Comparison of ENCODE assay signal across 8 mouse cellular contexts in the genomic region with DNA sequence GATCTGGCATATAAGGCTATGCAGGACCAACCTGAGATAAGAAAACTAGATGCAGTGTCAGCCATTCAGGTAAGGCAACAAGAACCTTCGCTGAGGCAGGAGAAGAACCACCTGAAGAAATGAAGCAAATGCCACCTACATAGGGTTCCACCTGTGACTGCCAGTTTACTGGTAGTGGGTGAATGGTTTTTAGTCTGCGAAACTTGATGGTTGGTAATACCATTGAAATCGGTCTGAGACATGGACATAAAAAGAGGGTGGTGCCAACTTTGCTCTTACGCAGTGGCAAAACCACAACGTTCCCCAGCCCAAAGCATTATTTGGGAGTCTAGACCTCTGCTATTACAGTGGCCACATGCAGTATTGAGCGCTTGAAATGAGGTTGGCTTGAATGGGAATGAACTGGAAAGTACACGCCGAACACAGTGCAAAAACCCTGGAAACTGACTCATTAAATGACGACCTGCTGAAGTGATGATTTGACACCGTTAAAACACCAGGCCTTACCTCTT. TPM values are rescaled to one million over a fixed set of nuclear protein-coding genes. Genes with fewer than 3 reads are reported as not detected.
DNase-seq lines count a peak whose midpoint lies in the region; ATAC-seq and TF ChIP-seq lines count a peak whose summit lies in the region.
"Had no signal": no experiment of that assay in that cellular context is flagged by ENCODE, and none has a peak within 500 bp of the region (broad histone marks: within the 10 kb centered on the region; RNA-seq: fewer than 3 reads in every experiment).

No protein-coding gene starts in this region.

- H3K4me2 ChIP-seq in midbrain, postnatal 0 days (ENCODE audit: low read depth, low read length, poor library complexity, severe bottlenecking) = no peak overlapping the region; the same call in 1 of the 2 replicates
- peak overlapping the region; percentile 66; the same call in 1 of the 2 replicates for H3K4me2 ChIP-seq in forebrain, embryonic 11.5 days (ENCODE audit: low read depth, low read length, severe bottlenecking)
- H3K4me2 ChIP-seq in liver, embryonic 12.5 days = peak overlapping the region; percentile 86

- peaks cover 21% of the 10 kb centered on the region for H3K4me1 ChIP-seq in midbrain, embryonic 10.5 days
- H3K4me1 ChIP-seq in midbrain, postnatal 0 days (ENCODE audit: insufficient read depth, low read length) = peaks cover 12% of the 10 kb centered on the region; the same call in 1 of the 2 replicates
- H3K4me1 ChIP-seq in forebrain, embryonic 11.5 days (replicated peaks; ENCODE audit: control insufficient read depth, insufficient read depth, low read length) = peaks cover 2% of the 10 kb centered on the region; the same call in 1 of the 2 replicates
- peaks cover 73% of the 10 kb centered on the region for H3K4me1 ChIP-seq in liver, embryonic 12.5 days

- 93% methylated on average over 10 of the region's 10 CpGs for WGBS in midbrain, embryonic 10.5 days
- WGBS in midbrain, postnatal 0 days = 95% methylated on average over 10 of the region's 10 CpGs
- WGBS in forebrain, embryonic 11.5 days = 93% methylated on average over 10 of the region's 10 CpGs
- WGBS in liver, embryonic 12.5 days (ENCODE audit: insufficient replicate concordance) = 68% methylated on average over 10 of the region's 10 CpGs

- ATAC-seq in midbrain, postnatal 0 days (ENCODE audit: low FRiP score) = no peak
- ATAC-seq in forebrain, embryonic 11.5 days (replicated peaks; ENCODE audit: low FRiP score) = no peak
- ATAC-seq in liver, embryonic 12.5 days = no peak
- ATAC-seq: inflammation-experienced regulatory T-cells, adult 6 months had no signal

- H3K9ac ChIP-seq in midbrain, postnatal 0 days (replicated peaks; ENCODE audit: low read length, poor library complexity, severe bottlenecking) = no peak overlapping the region
- H3K9ac ChIP-seq in forebrain, embryonic 11.5 days (ENCODE audit: low read length) = no peak overlapping the region; the same call in 1 of the 2 replicates
- peak overlapping the region; percentile 94 for H3K9ac ChIP-seq in liver, embryonic 12.5 days

- no peak for TF ChIP-seq CTCF in midbrain, postnatal 0 days (IDR thresholded peaks at IDR 0.05)

- H3K36me3 ChIP-seq in midbrain, embryonic 10.5 days = peaks cover 34% of the 10 kb centered on the region
- no peaks in the 10 kb centered on the region; the same call in 1 of the 2 replicates for H3K36me3 ChIP-seq in midbrain, postnatal 0 days (ENCODE audit: insufficient read depth, low read length)
- H3K36me3 ChIP-seq in forebrain, embryonic 11.5 days (ENCODE audit: control insufficient read depth, insufficient read depth, low read length) = no peaks in the 10 kb centered on the region; the same call in 1 of the 2 replicates
- peaks cover 21% of the 10 kb centered on the region for H3K36me3 ChIP-seq in liver, embryonic 12.5 days

- no peak overlapping the region for H3K27ac ChIP-seq in midbrain, embryonic 10.5 days (replicated peaks)
- no peak overlapping the region for H3K27ac ChIP-seq in midbrain, postnatal 0 days (ENCODE audit: low read depth, low read length)
- no peak overlapping the region for H3K27ac ChIP-seq in forebrain, embryonic 11.5 days (ENCODE audit: low read depth, low read length)
- H3K27ac ChIP-seq in liver, embryonic 12.5 days = peak overlapping the region; percentile 90

- no peaks in the 10 kb centered on the region for H3K9me3 ChIP-seq in midbrain, embryonic 10.5 days (replicated peaks)
- no peaks in the 10 kb centered on the region for H3K9me3 ChIP-seq in midbrain, postnatal 0 days (ENCODE audit: low read length)
- no peaks in the 10 kb centered on the region for H3K9me3 ChIP-seq in forebrain, embryonic 11.5 days (ENCODE audit: control insufficient read depth, low read length)
- H3K9me3 ChIP-seq in liver, embryonic 12.5 days (replicated peaks) = no peaks in the 10 kb centered on the region

- DNase-seq in midbrain, embryonic 10.5 days (ENCODE audit: low spot score) = no peak
- no peak for DNase-seq in midbrain, postnatal 0 days (ENCODE audit: low spot score)
- no peak for DNase-seq in forebrain, embryonic 11.5 days (ENCODE audit: low spot score)
- DNase-seq in layer of hippocampus, postnatal 10 days (ENCODE audit: low spot score in 2 of 2) = no peak
- DNase-seq in right cerebral cortex, postnatal 25 days = no peak
- DNase-seq in adrenal gland, postnatal 36 days = no peak

- H3K4me3 ChIP-seq in midbrain, embryonic 10.5 days = peak overlapping the region; percentile 98
- no peak overlapping the region for H3K4me3 ChIP-seq in midbrain, postnatal 0 days (ENCODE audit: low read depth, low read length)
- no peak overlapping the region for H3K4me3 ChIP-seq in forebrain, embryonic 11.5 days (ENCODE audit: low read depth, low read length)
- H3K4me3 ChIP-seq in liver, embryonic 12.5 days = peak overlapping the region; percentile 93

- H3K27me3 ChIP-seq in midbrain, embryonic 10.5 days (ENCODE audit: low read depth, poor library complexity, severe bottlenecking) = no peaks in the 10 kb centered on the region
- no peaks in the 10 kb centered on the region for H3K27me3 ChIP-seq in midbrain, postnatal 0 days (ENCODE audit: insufficient read depth, low read length)
- H3K27me3 ChIP-seq in forebrain, embryonic 11.5 days (ENCODE audit: control insufficient read depth, insufficient read depth, low read length) = no peaks in the 10 kb centered on the region
- H3K27me3 ChIP-seq in liver, embryonic 12.5 days (replicated peaks) = no peaks in the 10 kb centered on the region

RNA-seq across cellular contexts. Expression of gene Cpsf2, which starts 1.7 kb away (rescaled TPM):
- polyA plus RNA-seq in midbrain, embryonic 10.5 days (2016; fragmentation: Nextera tagmentation; extraction: Ambion mirVana) = 38.9 and 39.5 TPM in 2 replicates
- 28.0 and 28.5 TPM in 2 replicates for total RNA-seq in midbrain, postnatal 0 days (2014; rRNA removed)
- 25.2 and 25.5 TPM in 2 replicates for polyA plus RNA-seq in midbrain, postnatal 0 days (2015; fragmentation: Nextera tagmentation; extraction: Ambion mirVana)
- 45.0 and 46.1 TPM in 2 replicates for polyA plus RNA-seq in forebrain, embryonic 11.5 days (2014; fragmentation: Nextera tagmentation; extraction: Ambion mirVana)
- 28.9 and 29.3 TPM in 2 replicates for polyA plus RNA-seq in liver, embryonic 12.5 days (2016; fragmentation: Nextera tagmentation; extraction: Ambion mirVana)
- 10 to 100 TPM; 35.9 to 36.7 TPM for total RNA-seq in layer of hippocampus, postnatal 10 days (2021)
- 10 to 100 TPM; 36.3 to 41.6 TPM for total RNA-seq in adrenal gland, postnatal 36 days (2021)

RNA-seq across cellular contexts. Expression of gene Atxn3, which starts 19.4 kb away (rescaled TPM):
- polyA plus RNA-seq in midbrain, embryonic 10.5 days (2016; fragmentation: Nextera tagmentation; extraction: Ambion mirVana) = 14.4 and 16.2 TPM in 2 replicates
- total RNA-seq in midbrain, postnatal 0 days (2014; rRNA removed) = 12.4 and 13.4 TPM in 2 replicates
- 7.6 and 8.0 TPM in 2 replicates for polyA plus RNA-seq in midbrain, postnatal 0 days (2015; fragmentation: Nextera tagmentation; extraction: Ambion mirVana)
- polyA plus RNA-seq in forebrain, embryonic 11.5 days (2014; fragmentation: Nextera tagmentation; extraction: Ambion mirVana) = 15.6 and 18.5 TPM in 2 replicates
- polyA plus RNA-seq in liver, embryonic 12.5 days (2016; fragmentation: Nextera tagmentation; extraction: Ambion mirVana) = 12.4 and 15.3 TPM in 2 replicates
- total RNA-seq in layer of hippocampus, postnatal 10 days (2021) = 10 to 100 TPM; 20.4 to 21.9 TPM
- 10 to 100 TPM; 20.0 to 22.5 TPM for total RNA-seq in adrenal gland, postnatal 36 days (2021)

Comparison
In these comparisons a context has a peak if more than half of its experiments do, and no peak if none do; other contexts are left out.
1. H3K4me3 ChIP-seq: peak in midbrain, embryonic 10.5 days (single experiment) and liver, embryonic 12.5 days (single experiment); none in midbrain, postnatal 0 days (single experiment) and forebrain, embryonic 11.5 days (single experiment).